Mouse (Mus musculus) ES-E14 (cell line): Measurements from ENCODE around the gene Fbln1. TPM values are rescaled to one million over a fixed set of nuclear protein-coding genes. Genes with fewer than 3 reads are reported as not detected.

Experiments
- DNase-seq: peaks from one replicate; pipeline ENCODE4 v3.0.0-alpha.2; 2013; ENCODE audit warnings: low read depth, low spot score
- H3K27ac ChIP-seq: 2 replicates; pipeline ENCODE4 v1.5.1; 2012; ENCODE audit warnings: low read depth, mild to moderate bottlenecking, low read length, moderate library complexity, mixed read lengths; ENCODE audit not compliant: poor library complexity, insufficient read depth, severe bottlenecking
- H3K36me3 ChIP-seq: 2 replicates; pipeline ENCODE4 v1.6.1; 2012; ENCODE audit warnings: mild to moderate bottlenecking, low read length, moderate library complexity, mixed read lengths; ENCODE audit not compliant: control insufficient read depth, poor library complexity, insufficient read depth, severe bottlenecking
- H3K4me1 ChIP-seq, 2 experiments: fragments of 150-350 bp in 1 of 2; sonication (generic) in 1 of 2; 2 replicates each; pipeline ENCODE4 v1.6.1; 2012; ENCODE audit warnings: low read length in 2 of 2, mild to moderate bottlenecking in 1 of 2, mixed read lengths in 1 of 2; ENCODE audit not compliant: control insufficient read depth in 2 of 2, insufficient read depth in 2 of 2, poor library complexity in 1 of 2
- H3K4me3 ChIP-seq, 2 experiments: fragments of 150-350 bp in 1 of 2; sonication (generic) in 1 of 2; 2 replicates each; pipeline ENCODE4 v1.5.1; 2012; ENCODE audit warnings: low read length in 2 of 2, low read depth in 1 of 2, mild to moderate bottlenecking in 1 of 2, mixed read lengths in 1 of 2; ENCODE audit not compliant: insufficient read depth in 1 of 2, poor library complexity in 1 of 2, severe bottlenecking in 1 of 2
- H3K9ac ChIP-seq: 2 replicates; pipeline ENCODE4 v1.6.1; 2012; ENCODE audit warnings: low read depth, mild to moderate bottlenecking, low read length, mixed read lengths; ENCODE audit not compliant: poor library complexity, insufficient read depth, severe bottlenecking
- H3K9me3 ChIP-seq: fragments of 150-350 bp; sonication (generic); 2 replicates; pipeline ENCODE4 v1.6.1; 2012; ENCODE audit warnings: low read depth, mild to moderate bottlenecking, low read length; ENCODE audit not compliant: control insufficient read depth, insufficient read depth
- CHD2 ChIP-seq: IDR thresholded peaks from 2 replicates; pipeline ENCODE4 v1.6.1; 2014; ENCODE audit warnings: mild to moderate bottlenecking, low read depth, low read length, inconsistent platforms
- HCFC1 ChIP-seq: IDR thresholded peaks from 2 replicates; pipeline ENCODE4 v1.6.1; 2012; ENCODE audit warnings: low read length, inconsistent platforms, borderline replicate concordance; ENCODE audit not compliant: insufficient read depth
- MAFK ChIP-seq: IDR thresholded peaks from 2 replicates; pipeline ENCODE4 v1.6.1; 2014; ENCODE audit warnings: mild to moderate bottlenecking, low read depth, low read length, inconsistent platforms; ENCODE audit not compliant: insufficient read depth
- ZC3H11A ChIP-seq: IDR thresholded peaks from 2 replicates; pipeline ENCODE4 v1.6.1; 2012; ENCODE audit warnings: low read depth, mild to moderate bottlenecking, inconsistent platforms, low read length, borderline replicate concordance
- ZNF384 ChIP-seq: IDR thresholded peaks from 2 replicates; pipeline ENCODE4 v1.6.1; 2012; ENCODE audit warnings: low read depth, low read length, inconsistent platforms
- in situ Hi-C, 2 experiments: fragments of 600-800 bp; cut with MboI; formaldehyde crosslinking; loops; one replicate each; pipeline ENCODE4 v1.15.1; 2025; ENCODE audit warnings: low sequenced_read_pairs in 2 of 2, inconsistent platforms in 1 of 2; ENCODE audit not compliant: unreplicated experiment in 2 of 2
- total RNA-seq: library from RNA; depleted of rRNA; stranded (reverse); fragments of 300-350 nt; gene quantifications from 2 replicates; pipeline ENCODE4 v1.2.3, GENCODE M21; 2012

Fbln1 gene
- total RNA-seq, 1 experiment, result 99.6 TPM

- in situ Hi-C loops, result no loop called here
- Histone ChIP-seq H3K4me3 (peak overlapping the region; percentile 21 to 22; a peak in 2 of 4 replicates), H3K4me1 (no peaks in the 10 kb centered on the region), H3K9ac (no peak overlapping the region), H3K27ac (no peak overlapping the region), H3K9me3 (no peaks in the 10 kb centered on the region), H3K36me3 (no peaks in the 10 kb centered on the region)
- no peak for TF ChIP-seq MAFK
- TF ChIP-seq CHD2, result no peak
- no peak for TF ChIP-seq HCFC1
- TF ChIP-seq ZC3H11A, result peak; percentile 39; the same call in 1 of the 2 replicates
- TF ChIP-seq ZNF384, result no peak
- peak; percentile 75 for DNase-seq
Observed at GRCm38 (mm10) chr15:85315378-85316025, 109.8 kb downstream of the Fbln1 start.

GRCm38 (mm10) chr15:85316342-85317140 is 110.8 kb downstream of the Fbln1 start:
- Histone ChIP-seq H3K4me3 (no peak overlapping the region), H3K9me3 (no peaks in the 10 kb centered on the region), H3K36me3 (no peaks in the 10 kb centered on the region), H3K4me1 (no peaks in the 10 kb centered on the region), H3K27ac (no peak overlapping the region), H3K9ac (no peak overlapping the region)
- no peak for DNase-seq
- TF ChIP-seq HCFC1 (no peak), CHD2 (no peak), ZC3H11A (no peak), MAFK (no peak), ZNF384 (no peak)
- in situ Hi-C loops, result no loop called here

GRCm38 (mm10) chr15:85319924-85320668 is 114.3 kb downstream of the Fbln1 start:
- Histone ChIP-seq H3K9ac (no peak overlapping the region), H3K4me3 (no peak overlapping the region), H3K36me3 (no peaks in the 10 kb centered on the region), H3K27ac (no peak overlapping the region), H3K4me1 (no peaks in the 10 kb centered on the region), H3K9me3 (no peaks in the 10 kb centered on the region)
- TF ChIP-seq ZC3H11A (no peak), HCFC1 (no peak), ZNF384 (no peak), CHD2 (no peak), MAFK (no peak)
- in situ Hi-C loops, result loop anchor here in 1 of 2 experiments (10.0 kb wide), 1 partner anchor 265 kb away; the partner anchor contains the start of gene Wnt7b
- no peak for DNase-seq

GRCm38 (mm10) chr15:85323214-85323613 is 117.5 kb downstream of the Fbln1 start:
- no peak overlapping the region for H3K9ac ChIP-seq
- H3K36me3 ChIP-seq, result no peaks in the 10 kb centered on the region
- TF ChIP-seq MAFK (no peak), ZC3H11A (no peak), ZNF384 (no peak), CHD2 (no peak), HCFC1 (no peak)
- in situ Hi-C loops, result loop anchor here in 1 of 2 experiments (10.0 kb wide), 1 partner anchor 262 kb away; the partner anchor contains the start of gene Wnt7b
- H3K9me3 ChIP-seq, result no peaks in the 10 kb centered on the region
- peaks cover 4 to 13% of the 10 kb centered on the region in 2 experiments; a peak in 3 of 4 replicates for H3K4me1 ChIP-seq
- DNase-seq, result no peak
- no peak overlapping the region for H3K4me3 ChIP-seq
- no peak overlapping the region for H3K27ac ChIP-seq
